Mouse (Mus musculus) hindlimb bud, embryonic 11.5 days (tissue): ENCODE results near the gene Dkc1.
"Not testable (repeated sequence)": the region's sequence is repeated elsewhere in the genome, so short reads cannot be mapped to it uniquely, and the experiment has no call there.

Source experiments
- DNase-seq: peaks from one replicate; pipeline ENCODE4 v3.0.0-alpha.2; 2012; ENCODE audit warnings: low read depth, low spot score; ENCODE audit errors: extremely low spot score

The Dkc1 gene

DNA sequence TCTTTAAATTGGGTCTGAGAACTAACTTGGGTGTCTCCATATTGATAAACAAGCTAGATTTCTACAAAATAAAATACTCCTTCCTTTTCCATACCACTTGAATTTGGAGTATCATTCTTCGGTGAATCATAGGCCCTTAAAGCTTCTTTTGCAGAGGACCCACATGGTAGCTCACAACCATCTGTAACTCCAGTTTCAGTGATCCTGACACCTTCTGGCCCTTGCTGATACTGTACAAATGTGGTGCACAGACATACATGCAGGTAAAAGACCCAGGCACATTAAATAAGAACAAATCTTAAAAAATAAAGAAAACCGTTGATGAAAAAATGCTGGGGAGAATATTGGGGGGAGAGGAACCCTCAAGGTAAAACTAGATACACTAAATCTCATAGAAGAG lies 42.5 kb downstream of the Dkc1 start:
- DNase-seq = no peak

GRCm38 (mm10) chrX:75143124-75143555 lies 47.5 kb downstream of the Dkc1 start:
- DNase-seq = not testable (repeated sequence)

- DNase-seq = no peak
These were observed 52.8 kb downstream of the Dkc1 start for GRCm38 (mm10) chrX:75148414-75148813.

DNA sequence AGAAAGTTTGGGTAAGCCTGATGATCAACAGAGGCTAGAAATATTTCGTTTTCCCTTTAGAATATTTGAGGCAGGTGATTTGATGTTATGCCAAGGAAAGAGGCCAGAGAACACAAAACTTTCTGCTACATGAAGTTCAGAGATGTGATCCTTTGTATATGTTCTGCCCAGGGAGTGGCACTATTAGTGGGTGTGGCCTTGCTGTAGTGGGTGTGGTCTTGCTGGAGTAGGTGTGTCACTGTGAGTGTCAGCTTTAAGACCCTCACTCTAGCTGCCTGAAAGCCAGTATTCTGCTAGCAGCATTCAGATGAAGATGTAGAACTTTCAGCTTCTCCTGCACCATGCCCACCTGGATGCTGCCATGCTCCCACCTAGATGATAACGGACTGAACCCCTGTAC lies 54.6 kb downstream of the Dkc1 start:
- no peak for DNase-seq

GRCm38 (mm10) chrX:75152249-75152648 lies 56.6 kb downstream of the Dkc1 start:
- DNase-seq = no peak

DNA sequence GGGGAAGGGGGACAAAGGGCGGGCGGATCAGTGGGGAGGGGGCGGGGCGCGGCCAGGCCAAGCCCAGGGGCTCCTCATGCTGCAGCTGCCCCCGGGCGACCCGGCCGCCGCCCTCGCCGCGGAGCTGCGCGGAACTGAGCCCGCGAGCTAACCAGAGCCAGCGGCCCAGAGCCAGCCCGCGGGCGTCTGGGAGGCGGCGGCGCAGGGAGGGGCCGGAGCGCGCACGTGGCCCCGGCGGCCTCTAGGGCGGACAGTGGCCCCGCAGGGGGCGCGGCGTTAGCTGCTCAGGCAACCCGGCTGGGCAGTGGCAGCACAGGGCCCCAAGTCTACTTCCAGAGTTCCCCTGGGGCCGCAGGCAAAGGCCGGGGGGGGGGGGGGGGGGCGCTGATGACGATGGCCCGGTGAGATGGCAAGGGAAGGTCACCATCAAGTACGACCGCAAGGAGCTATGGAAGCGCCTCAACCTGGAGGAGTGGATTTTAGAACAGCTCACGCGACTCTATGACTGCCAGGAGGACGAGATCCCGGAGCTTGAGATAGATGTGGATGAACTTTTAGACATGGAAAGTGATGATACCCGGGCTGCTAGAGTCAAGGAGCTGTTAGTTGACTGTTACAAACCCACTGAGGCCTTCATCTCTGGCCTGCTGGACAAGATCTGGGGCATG lies 60.1 kb downstream of the Dkc1 start:
- no peak for DNase-seq
